Mouse (Mus musculus): ENCODE measurements around the gene Pip5kl1.

Pip5kl1 gene

GRCm38 (mm10) chr2:32547964-32548739 lies 26.4 kb upstream of the Pip5kl1 start:
- DNase-seq (ENCODE audit: low spot score in 2 of 2): no peak

DNA sequence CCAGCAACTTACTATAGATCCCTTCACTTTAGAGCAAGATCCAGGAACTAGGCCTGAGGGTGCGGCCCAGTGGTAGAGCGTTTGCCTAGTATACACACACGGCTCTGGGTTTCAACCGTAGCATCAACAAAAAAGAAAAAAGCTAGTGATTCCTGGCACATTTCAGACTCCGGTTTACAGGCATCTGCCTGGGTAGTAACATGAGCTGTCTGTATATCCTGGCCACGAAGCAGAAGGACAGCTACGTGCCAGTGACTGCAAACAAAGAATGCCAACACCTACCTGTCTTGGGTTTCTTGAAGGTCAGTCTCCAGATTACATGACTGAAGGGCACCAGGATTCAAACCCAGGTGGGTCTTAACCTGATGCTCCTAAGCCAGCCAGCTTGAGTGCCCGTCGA lies 25.4 kb upstream of the Pip5kl1 start:
- no peak for DNase-seq (ENCODE audit: low spot score in 2 of 2)

- no peak for DNase-seq (ENCODE audit: low spot score in 2 of 2)
Measured at GRCm38 (mm10) chr2:32549764-32550163, 24.8 kb upstream of the Pip5kl1 start.

DNA sequence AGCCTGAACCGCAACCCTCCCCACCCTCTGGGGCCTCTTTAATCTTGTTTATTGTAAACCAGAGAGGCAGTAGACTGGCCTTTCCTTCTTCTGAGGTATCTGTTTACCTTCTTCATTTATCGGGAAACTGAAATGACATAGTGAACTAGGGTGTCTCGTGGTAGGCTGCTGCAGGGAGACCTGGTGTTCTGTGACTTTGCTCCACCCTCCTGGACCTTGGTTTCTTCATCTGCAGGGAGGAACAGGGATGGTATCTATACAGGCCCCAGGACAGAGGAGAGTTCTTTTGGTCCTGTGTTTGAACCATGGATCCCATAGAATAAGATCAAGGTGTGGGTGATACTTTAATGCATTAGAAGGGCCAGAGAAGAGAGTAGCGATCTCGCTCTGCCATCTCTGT lies 23.4 kb upstream of the Pip5kl1 start:
- no peak for DNase-seq (ENCODE audit: low spot score in 2 of 2)

DNA sequence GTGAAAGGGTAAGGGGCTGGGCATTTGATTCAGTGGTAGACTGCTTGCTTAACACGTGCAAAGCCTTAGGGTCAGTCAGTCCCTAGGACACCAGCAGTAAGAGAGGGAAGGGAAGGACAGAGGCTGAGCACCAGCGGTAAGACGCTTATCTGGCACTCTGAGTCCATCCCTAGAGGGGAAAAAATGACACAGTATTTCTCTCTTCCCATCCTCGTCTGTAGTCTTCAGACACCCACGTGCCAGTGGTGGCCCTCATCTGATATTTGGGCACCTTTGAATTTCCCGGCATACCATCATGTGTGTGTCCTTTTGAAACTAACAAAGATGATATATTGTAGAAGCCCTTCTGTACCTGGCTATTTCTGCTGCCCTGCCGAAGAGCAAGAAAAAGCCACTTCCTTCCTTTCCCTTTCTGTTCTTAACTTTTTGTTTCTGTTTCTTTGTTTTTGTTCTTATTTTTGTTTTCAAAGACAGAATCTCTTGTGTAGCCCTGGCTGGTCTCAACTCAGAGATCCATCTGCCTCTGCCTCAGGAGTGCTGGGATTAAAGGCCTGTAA lies 20.9 kb upstream of the Pip5kl1 start:
- peak in 1 of 2 experiments; percentile 39 for DNase-seq (ENCODE audit: low spot score in 2 of 2)

GRCm38 (mm10) chr2:32555484-32555883 lies 19.1 kb upstream of the Pip5kl1 start:
- no peak for DNase-seq (ENCODE audit: low spot score in 2 of 2)

DNA sequence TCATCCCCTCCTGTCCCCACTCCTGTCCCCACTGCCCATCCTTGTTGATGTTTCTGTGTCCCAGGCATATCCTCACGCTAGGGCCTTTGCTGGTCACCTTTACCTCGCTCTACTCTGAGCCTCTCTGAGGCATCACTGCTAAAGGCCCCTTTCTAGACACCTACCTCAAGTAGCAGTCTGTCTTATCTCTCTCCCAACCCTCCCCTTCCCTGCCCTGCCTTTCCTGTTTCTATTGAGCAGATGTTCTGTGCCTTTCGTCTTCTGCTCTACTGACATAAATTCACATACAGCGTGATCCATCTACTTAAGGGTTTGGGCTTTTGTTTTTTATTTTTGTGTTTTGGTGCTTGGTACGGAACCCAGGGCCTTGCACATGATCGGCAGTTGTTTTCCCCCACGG lies 18.6 kb upstream of the Pip5kl1 start:
- DNase-seq (ENCODE audit: low spot score in 2 of 2): no peak

- DNase-seq (ENCODE audit: low spot score in 2 of 2): no peak
Measured at GRCm38 (mm10) chr2:32559570-32559969, 15.0 kb upstream of the Pip5kl1 start.

DNA sequence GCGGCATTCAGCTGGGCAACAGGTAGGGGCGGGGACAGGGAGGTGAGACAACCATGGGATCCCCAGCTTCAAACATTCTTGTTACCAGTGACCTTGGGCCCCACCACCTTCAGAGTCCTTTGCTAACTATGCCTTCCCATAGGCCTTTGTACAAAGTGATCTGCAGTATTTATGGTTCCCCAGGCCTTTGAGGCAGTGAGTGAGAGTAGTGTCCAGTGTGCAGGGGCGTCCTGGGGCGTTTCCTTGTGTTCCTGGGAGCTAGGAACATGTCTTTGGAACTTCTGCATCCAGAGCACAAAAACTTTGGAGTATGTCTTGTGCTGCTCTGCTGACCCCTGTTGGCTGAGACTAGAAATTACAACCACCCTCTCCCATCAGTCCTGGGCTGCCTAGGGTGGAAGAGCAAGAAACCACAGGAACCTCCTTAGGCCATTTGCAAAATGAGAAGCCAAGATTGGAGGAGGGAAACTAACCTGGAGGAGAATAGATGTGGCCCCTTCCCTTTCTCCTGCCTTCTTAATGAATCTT lies 8.0 kb upstream of the Pip5kl1 start:
- peak; percentile 57 to 63 for DNase-seq (ENCODE audit: low spot score in 2 of 2)

GRCm38 (mm10) chr2:32568149-32568548 lies 6.4 kb upstream of the Pip5kl1 start:
- DNase-seq (ENCODE audit: low spot score in 2 of 2): no peak

DNA sequence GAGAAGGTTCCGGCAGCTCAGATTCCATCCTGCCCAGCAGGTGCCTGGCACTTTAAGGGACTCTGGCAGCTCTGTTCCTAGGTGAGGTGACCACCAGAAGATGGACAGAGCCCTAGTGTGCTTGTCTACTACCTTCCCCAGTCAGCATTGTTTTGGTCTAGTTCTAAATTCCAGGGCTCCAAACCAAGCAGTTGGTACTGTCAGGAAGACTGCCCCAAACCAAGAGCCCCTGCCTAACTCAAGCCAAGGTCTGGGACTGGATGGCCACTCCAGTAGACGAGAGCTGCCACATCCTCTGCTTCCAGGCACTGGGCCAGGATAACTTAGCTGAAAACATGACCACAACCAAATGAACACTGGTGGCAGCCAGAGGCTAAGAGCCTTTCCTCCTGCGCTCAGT lies 5.7 kb upstream of the Pip5kl1 start:
- DNase-seq (ENCODE audit: low spot score in 2 of 2): no peak

- peak; percentile 83 to 88 for DNase-seq (ENCODE audit: low spot score in 2 of 2)
Measured at GRCm38 (mm10) chr2:32570698-32571494, 3.7 kb upstream of the Pip5kl1 start, which contains the start of gene Dpm2. TSS of gene Dpm2 (plus strand) at chr2:32570858.

- DNase-seq (ENCODE audit: low spot score in 2 of 2): no peak
Measured at GRCm38 (mm10) chr2:32572196-32572595, 2.4 kb upstream of the Pip5kl1 start.

GRCm38 (mm10) chr2:32574901-32575585 lies 446 bp downstream of the Pip5kl1 start:
- peak; percentile 67 to 73 for DNase-seq (ENCODE audit: low spot score in 2 of 2)

- peak in 1 of 2 experiments; percentile 30 for DNase-seq (ENCODE audit: low spot score in 2 of 2)
Measured at GRCm38 (mm10) chr2:32575586-32576160, 1.1 kb downstream of the Pip5kl1 start, which contains the start of gene 9430097D07Rik. TSS of gene 9430097D07Rik (minus strand) at chr2:32575684.

DNA sequence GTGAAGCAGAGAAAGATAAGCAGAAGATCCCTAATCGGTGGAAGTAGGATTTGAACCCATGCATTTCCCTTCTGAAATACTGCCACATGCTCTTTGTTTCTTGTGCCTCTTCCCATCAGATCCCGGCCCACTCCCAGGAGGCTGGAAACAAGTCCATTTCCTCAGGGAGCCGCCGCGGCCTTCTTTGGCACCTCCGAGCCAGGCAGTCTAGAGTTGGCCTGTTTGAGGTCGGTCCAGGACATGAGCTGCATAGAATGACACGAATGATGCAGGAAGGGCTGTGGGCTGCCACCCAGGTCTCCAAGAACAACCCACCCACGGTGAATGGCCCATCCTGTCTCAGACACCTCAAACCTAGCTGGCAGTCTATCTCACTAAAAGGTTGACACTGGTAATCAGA lies 1.9 kb downstream of the Pip5kl1 start:
- DNase-seq (ENCODE audit: low spot score in 2 of 2): no peak

DNA sequence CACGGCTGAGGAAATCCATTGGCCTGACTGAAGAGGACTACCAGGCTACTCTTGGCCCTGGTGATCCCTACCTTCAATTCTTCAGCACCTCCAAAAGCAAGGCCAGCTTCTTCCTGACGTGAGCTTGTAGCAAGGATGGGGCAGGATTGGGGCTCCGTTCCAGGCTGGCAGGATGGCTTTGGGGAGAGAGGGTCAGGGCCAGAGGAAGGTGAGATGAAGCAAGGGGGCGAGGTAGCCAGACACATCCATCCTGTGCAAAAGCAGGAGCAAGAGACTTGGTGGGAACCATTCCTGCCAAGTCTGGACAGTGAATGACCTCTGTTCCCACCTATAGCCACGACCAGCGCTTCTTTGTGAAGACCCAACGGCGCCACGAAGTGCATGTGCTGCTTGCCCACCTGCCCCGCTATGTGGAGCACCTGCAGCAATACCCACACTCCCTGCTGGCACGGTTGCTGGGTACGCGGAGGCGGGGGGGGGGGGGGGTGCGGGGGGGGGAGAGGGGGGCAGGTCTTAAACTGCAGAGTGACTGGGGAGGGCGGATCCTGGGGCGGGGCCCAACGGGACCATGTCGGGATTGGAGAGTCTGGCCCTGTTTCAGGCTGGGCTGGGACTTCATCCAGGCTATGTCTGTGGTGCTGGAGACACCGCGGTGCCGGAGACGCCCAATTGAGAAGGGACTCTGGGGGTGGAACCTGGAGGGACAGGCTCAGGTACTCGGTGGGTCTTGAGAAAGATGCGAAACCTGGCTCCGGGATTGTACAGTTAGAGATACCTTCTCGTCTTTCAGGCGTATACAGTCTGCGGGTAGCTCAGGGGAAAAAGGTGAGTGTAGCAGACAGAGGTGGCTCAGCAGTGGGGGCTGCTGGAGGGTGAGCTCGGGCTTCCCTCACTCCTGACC lies 3.8 kb downstream of the Pip5kl1 start:
- DNase-seq (ENCODE audit: low spot score in 2 of 2): no peak

DNA sequence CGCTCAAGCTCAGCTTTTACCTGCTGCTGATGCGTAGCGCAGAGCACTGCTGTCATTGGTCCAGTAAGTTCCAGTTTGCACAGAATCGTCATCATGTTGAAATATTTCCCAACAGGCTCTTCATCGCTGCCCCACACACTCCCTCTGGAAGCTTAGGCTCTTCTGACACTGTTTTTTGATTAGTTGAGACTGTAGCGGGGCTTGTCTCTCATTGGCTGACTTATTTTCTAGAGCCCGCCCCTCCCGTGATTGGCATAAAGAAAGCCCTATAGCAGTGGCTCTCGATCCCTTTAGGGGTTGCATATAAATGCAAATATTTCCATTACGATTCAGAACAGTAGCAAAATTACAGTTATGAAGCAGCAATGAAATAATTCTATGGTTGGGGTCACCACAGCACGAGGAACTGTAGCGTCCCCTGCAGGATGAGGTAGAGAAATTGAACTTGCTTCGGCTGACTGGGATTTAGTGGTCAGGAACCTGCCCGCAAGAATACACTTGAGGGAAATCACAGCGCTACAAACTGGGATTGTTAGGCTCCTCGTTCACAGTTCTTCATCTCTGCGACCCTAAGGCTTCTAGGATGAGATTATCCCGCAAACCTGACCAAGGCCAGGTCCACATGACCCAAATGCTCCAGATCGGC lies 7.0 kb downstream of the Pip5kl1 start:
- peak in 1 of 2 experiments; percentile 28 for DNase-seq (ENCODE audit: low spot score in 2 of 2)
